Mouse (Mus musculus) gastrocnemius, adult 18-20 months (tissue): Measurements from ENCODE around the gene Mrgprf. TPM values are rescaled to one million over a fixed set of nuclear protein-coding genes. Genes with fewer than 3 reads are reported as not detected.

Experiments
- DNase-seq: peaks from one replicate; pipeline ENCODE4 v3.0.0; 2021; ENCODE audit warnings: low spot score
- long read RNA-seq, 2 experiments: library from polyadenylated mRNA; stranded (forward); transcript quantifications; one replicate each; pipeline ENCODE4 v2.0.0; 2021
- total RNA-seq, 2 experiments: library from RNA; stranded (reverse); gene quantifications; 2 replicates each; pipeline ENCODE4 v1.2.3; 2021

Gene Mrgprf
- 1 to 10 TPM; 1.3 to 2.1 TPM for total RNA-seq
- long read RNA-seq, experiment 1, result 0 reads
- long read RNA-seq, experiment 2, result 0 reads

DNA sequence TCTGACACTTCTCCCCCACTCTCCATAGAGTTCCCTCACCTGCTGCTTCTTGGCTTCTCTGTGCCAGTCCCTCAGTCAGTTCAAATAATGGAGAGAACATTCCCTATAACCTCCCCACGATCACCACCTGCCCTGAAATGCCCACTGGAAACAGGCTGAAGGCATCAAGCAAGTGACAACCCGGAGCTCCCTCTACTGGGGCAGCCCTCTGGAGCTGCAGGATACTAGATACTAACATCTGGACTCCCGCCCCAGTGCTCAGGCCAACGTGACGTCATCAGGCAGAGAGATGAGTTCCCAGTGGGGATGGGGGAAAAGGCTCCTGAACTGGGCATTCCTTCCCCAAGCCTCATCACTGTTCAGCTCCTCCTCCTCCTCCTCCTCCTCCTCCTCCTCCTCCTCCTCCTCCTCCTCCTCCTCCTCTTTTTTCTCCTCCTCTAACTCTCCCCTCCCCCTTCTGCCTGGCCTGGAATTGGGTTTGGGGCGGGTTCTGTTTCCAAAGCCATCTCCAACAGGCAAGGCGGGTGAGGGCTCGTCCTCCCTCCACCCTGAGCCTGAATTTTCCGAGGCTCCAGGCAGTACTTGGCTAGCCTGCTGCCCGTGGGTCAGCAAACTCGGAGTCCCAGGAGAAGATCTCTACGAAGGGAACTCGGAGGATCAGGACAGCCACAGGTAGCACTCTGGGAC lies at the start of gene Mrgprf:
Gene Mrgprf, plus strand, starts transcription at position 508 of the 687 bp plus-strand sequence.
- DNase-seq, result peak; percentile 89

DNA sequence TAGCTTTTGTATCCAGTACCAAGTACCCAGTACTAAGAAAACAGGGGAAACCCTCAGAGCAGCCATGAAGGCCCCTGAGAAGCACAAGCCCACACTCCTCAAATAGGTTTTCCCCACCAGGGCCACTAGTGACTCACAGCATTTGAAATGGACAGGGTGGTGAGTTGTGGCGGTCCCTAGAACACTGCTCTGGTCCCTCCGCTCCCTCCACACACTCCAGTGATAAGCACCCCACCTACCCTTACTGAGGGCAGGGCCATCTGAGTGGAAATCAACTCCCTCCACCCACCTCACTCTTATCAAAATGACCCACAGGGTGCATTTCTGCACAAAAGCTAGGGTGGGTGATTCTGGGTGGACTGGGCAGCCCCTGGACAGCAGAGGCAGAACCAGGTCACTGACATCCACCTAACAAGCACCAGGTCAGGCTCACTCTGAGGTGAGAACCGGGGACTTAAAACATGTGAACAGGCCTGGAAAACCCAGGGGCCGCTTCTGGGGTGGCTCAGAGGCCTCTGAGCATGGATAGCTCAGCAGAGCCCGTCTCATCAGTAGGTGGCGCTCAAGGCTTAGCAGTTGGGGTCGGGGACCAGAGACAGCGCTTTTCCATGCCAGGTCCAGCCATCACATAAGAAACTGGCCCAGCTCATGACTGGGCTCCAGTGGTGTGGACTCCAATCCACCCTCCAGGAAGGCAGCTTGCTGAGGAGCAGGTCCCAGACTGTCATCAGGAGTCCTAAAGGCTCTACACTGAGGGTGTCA lies 47.7 kb upstream of the Mrgprf start:
- DNase-seq, result peak; percentile 85

DNA sequence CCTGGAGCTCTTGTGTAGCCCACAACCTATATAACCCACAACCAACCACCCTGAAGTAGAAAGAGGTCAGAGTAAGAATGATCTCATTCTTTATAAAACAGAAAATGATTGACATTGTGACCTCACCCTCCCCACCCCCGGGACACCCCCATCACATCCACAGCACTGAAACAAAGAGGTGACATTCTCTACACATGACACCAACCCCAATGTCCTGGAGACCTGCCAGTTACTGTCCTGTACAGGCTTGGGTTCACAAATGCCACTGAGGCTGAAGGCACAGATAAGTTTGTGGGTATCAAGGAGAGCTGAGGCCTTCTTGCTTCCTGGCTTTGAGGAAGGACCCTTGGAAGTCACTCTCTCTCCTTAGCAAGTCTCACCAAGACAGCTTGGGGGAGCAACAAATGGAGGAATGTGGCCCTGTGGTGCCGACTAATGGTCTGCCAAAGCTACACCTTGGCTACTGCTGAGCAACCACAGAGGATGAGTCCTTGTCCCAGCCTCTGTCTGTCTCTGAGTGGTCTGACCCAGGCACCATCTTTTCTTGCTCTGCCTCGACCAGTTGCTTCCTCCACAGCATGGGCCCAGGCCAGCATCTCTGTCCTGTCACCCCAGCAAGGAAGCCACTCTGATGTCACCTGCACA lies 46.5 kb upstream of the Mrgprf start:
- no peak for DNase-seq

DNA sequence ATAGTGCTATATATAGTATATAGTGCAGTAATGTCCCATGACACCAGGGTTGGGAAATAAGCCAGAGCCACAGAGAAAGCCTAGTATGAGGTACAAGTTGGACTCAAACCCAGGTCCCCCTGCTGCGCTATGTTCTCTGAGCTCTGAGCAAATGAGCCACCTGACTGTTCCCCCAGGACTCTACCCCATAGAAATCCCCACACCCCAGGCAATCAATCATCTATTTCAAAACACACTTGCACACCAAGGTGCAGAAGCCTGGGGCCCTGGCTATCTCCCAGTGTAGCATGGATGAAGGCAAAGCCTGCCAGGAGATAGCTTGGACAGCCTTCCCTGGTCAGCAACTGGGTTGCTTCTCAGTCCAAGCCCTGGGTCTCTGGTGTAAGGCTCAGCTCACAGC lies 44.5 kb upstream of the Mrgprf start:
- DNase-seq, result no peak

DNA sequence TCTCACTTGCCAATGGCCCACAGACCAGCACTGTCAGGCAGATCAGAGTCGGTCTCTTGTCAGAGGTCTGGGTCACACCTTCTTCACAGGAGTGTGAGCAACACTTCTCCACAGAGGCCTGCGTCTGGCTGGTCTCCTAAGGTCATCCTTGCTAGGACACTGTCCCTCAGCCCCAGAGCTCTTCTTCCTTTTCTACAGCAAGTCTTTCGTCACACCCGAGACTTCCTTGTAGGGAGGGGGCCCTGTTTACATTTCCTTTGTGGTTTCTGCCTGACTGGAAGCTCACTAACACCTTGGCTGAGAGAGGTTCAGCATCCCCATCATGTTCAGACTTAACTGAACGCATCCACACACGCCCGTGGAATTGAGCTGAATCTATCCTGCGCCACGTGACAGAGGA lies 36.4 kb upstream of the Mrgprf start:
- no peak for DNase-seq

DNA sequence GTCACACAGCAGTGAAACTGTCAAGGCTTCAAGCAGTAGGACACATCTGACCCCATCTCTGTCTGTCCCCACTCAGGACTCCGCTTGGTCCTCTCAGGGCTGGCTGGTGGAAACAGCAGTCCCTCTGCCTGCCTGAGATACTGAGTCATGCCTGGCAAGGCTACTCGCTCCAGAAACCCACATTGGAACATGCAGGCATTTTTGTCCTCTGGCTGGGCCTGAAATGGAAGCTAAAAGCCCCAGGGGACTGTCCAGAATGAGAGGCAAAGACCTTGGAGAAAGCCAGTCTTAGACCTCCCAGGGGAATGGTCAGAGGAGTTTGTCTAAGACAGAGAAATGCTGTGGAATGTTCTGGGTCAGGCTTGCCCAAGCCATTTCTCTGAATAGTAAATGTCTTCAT lies 34.6 kb upstream of the Mrgprf start:
- DNase-seq, result peak; percentile 67

DNA sequence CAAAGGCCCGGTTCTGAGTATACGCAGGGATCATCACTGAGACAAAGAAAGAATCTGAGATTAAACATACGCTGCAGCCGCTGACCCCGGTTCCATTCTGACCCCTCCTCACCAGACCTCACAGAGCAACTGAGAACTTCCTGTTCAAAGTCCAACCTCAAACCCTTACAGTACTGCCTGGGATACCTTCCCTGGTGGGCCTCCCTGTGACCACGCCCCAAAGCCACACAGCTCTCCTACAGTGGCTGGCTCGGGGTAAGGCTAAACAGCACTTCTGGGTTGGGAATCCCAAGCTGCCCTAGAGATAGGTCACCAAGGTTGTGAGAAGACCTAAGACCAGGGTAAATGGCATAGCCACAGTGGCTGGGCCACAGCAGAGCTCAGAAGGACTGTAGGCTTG lies 31.7 kb upstream of the Mrgprf start:
- DNase-seq, result no peak

DNA sequence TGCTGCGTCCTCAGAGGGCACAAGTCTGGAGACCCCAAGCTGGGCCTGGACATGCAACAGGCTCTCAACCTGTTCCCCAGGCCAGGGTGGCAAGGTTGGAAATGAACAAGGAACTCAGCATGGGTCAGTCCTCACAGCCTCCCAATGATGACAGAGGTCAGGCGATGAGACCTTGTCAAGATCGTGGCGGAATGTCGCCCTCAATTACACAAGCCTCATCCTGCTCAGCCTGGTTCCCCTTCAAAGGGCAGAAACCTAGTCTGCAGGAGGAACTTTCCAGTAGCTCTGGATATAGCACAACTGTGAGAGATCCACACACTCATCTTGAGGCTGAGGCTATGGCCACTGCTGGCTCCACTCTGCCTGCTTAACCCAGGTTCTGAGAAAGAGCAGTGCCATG lies 29.7 kb upstream of the Mrgprf start:
- DNase-seq, result no peak

DNA sequence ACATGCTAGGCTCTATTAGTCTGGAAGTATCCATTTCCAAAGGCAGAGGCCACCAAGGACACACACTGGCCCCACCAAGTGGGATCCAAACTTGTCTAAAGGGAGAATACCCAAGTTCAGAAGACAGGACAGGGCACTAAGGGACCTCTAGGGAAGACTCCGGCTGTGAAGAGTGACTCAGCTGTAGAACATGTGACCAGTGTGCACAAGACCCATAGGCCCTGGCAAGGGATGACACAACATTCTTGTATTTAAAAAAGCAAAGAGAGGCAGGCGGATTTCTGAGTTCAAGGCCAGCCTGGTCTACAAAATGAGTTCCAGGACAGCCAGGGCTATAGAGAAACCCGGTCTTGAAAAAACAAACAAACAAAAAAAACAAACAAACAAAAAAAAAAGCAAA lies 25.1 kb upstream of the Mrgprf start:
- no peak for DNase-seq

DNA sequence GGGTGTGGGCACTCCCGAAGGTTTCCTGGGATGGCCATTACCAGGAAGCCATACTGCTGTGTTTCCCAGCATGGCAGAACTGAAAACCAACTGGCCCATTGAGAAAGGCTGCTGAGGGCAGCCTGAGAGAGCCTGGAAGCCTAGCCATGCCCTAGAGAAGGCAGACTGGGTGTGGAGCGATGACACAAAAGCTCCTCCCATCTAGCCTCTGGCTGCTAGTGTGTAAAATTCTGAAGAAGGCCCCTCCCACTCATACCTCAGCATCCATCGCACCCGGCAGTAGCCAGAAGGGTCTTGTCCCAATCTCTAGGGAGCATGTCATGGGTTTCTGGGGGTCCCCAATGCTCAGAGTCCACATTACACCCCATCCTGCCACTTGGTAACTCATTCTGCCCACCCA lies 19.2 kb upstream of the Mrgprf start:
- no peak for DNase-seq

DNA sequence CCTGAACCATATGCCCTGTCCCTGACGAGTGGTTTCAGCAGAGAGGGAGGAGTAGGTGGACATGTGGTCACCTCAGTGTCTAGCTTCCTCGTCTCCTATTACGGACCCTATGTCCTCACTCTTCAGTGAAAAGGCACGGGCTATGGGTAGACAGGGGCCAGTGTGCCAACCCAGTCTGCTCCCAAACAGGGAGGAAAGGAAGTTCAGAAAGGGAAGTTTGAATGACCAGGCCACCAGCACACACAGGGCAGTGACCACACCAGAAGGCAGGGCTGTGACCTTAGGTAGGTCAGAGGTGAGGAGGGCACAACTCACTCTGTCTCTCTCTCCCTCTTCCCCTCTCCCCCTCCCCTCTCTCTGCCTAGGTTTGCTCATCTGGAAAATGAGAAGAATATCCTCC lies 17.6 kb upstream of the Mrgprf start:
- no peak for DNase-seq

DNA sequence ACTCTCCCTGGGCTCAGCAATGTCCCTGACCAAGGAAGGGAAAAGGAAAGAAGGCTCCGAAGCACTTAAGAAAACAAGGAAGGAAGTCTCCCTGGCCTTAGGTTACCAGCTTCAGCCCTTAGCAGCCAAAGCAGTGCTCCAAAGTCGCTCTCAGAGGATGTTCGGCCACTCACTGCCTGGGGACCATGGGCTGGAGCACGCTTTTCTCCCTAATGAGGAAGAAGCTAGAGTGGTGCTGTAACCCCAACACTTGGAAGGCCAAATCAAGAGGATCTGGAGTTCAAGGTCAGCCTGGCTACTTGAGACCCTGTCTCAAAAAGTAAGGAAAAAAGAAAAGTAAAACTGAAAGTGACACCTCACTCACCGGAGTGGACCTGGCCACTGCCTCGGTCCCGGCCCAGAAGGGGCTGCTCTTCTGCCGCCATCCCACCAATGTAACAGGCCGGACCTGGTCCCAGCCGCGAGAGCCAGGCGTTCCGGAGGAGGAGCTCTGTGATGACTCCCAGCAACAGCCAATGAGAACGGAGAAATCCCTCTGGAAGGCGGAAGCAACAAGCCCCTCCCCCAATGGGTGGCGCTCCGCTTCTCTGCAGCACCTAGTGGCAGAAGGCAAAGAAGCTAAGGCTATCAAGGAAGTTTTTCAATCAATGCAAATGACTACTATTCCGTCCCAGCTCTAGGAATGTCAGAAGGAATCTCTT lies 17.0 kb upstream of the Mrgprf start, which contains the start of gene Tpcn2:
Gene Tpcn2, minus strand, starts transcription at position 525 of the 701 bp plus-strand sequence.
- DNase-seq, result peak; percentile 93

DNA sequence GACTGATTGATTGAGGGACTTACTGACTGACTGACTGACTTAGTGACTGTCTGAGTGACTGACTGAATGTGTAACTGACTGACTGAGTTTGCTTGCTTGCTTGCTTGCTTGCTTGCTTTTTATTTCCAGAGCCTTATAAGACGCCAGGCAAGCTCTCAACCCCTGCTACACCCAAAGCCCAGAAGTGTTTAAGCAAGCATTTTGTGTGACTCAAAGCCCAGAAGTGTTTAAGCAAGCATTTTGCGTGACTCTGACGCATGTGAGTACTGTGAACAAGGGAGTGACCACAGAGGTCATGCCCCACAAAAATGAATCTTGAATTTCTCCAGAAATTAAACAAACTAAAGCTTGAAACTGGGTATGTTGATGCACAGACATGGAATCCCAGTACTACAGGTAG lies 16.3 kb upstream of the Mrgprf start:
- no peak for DNase-seq

DNA sequence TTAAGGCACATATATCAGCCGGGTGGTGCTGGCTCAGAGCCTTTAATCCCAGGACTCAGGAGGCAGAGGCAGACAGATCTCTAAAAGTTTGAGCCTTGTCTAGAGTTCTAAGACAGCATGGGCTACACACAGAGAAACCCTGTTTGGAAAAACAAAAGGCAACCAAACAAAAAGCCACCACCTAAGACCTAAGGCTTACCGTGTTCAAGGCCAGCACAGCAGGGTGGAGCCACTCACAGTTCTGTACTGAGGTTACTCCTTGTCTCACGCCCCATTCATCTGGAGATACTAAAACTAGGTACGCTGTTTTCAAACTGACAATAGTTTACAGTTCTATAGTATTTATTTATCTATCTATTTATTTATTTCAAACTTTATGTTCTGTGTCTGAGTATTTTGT lies 15.2 kb upstream of the Mrgprf start:
- no peak for DNase-seq

DNA sequence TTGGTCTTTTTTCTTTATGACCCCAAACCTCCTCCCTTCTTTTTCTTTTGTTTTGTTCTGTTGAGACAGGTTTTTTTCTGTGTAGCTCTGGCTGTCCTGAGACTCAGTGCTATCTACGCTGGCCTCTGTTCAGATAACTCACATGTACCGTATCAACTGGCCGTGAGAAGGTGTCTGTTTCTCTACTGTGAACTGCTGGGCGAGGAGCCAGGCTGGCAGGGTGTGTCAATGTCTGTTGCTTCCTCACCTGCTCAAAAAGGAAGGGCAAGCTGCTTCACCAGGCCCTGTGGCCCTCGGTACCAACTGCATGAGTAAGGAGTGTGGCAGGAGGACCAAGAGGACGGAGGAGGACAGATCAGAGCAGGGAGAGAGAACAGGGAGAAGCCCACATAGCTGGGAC lies 13.2 kb upstream of the Mrgprf start:
- no peak for DNase-seq

DNA sequence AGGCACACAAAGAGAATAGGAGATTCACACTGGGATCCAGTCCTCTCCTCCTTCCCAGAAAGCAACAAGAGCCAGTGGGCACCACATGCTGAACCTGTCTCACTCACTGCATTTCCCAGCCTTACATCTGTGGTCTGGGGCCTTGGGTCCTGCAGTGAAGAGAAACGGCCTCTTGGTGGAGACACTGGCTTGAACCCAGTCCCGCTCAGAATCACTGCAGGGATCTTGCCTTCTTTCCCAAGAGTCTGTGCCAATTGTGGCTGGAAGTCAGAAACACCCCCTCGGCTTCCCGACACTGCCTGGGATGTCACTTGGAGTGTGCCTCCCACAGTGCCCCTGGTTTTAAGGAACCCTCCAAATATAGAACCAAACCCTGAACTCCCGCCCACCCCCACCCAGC lies 11.3 kb upstream of the Mrgprf start:
- DNase-seq, result no peak

DNA sequence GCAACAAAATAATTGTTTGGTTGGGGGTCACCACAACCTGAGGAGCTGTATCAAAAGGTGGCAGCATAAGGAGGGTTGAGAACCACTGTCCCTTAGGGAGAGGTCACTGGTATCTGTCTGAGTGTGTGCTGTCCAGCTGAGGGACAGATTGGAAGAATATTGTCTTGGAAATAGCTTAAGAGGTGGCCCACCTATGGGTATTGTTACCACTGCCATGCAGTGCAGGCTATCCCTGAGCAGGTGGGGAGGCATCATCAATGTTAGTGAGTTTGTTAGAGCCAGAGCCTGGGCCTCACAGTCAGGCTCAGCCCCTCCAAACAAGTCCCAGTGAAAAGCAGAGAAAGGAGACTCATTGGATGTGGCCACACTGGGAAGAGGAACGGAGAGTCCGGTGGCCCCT lies 8.8 kb upstream of the Mrgprf start:
- DNase-seq, result no peak

DNA sequence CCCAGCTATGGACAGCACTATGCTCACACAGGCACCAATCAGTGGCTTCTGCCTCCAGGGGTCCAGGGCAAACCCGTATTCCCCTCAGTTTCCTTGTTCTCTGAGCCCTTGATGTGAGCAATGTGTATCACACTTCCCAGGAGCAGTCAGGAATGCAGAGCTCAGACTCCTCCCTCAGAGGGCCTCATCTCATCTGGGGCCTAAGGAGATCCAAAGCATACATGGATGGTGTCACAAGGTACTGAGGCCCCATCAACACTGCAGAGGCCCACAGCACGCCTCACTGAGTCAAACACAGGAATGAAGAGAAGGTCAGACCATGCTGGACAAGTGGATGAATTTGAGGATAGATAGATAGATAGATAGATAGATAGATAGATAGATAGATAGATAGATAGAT lies 7.9 kb upstream of the Mrgprf start:
- no peak for DNase-seq

DNA sequence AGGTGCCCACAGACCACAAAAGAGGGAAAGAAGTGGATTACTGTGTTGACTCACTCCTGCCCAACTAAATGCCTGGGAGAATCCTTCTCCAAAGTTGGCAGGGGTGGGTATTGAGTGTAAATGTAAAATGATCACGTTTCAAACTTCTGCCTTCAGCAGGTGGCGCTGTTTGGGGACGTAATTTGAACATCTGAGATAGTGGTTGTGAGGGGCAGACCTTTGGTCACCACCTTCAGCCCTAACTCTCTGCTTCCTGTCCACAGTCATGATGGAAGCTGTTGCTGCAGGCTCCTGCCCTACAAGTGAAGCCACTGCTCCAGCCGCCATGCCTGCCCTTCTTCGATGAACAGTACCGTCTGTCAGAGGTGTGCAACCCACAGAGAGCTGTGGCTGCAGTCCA lies 6.8 kb upstream of the Mrgprf start:
- DNase-seq, result no peak

DNA sequence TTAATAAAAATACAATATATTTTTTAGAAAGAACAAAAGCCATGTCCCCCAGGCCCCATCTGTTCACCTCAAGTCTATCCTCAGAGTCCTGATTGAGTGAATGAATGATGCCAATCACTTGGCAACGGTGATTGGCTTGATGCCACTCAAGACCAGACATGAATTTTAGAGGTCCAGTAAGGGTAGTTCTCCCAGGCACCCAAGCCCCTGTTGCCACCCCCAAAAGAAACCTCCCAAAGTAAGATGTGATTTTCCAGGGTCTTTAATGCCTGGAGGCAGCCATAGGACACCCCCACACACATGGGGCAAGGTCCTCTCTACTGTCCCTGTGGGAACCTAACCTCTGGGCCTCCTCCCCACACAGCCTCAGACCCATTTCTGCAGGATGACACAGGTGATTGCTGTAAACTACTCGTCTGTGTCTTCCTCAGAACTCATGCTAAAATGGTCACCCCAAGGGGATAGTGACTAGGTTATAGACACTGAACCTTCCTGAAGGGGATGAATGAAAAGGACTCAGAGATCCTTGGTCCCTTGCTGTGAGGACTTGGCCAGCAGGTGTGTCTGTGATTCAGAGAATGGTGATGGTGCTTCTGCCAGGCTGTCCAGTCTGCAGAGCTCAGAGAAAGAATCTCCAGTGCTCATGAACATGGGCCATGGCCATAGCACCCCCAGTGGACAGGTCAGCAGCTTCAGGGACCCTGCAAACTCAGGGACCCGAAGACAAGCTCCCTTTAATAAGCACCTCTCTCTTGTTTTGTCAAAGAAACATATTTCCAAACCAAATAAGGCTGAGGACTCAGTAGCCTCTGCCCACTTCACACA lies 1.8 kb upstream of the Mrgprf start:
- DNase-seq, result no peak
